Mouse (Mus musculus): ENCODE results near the gene Iah1.

Gene Iah1

DNA sequence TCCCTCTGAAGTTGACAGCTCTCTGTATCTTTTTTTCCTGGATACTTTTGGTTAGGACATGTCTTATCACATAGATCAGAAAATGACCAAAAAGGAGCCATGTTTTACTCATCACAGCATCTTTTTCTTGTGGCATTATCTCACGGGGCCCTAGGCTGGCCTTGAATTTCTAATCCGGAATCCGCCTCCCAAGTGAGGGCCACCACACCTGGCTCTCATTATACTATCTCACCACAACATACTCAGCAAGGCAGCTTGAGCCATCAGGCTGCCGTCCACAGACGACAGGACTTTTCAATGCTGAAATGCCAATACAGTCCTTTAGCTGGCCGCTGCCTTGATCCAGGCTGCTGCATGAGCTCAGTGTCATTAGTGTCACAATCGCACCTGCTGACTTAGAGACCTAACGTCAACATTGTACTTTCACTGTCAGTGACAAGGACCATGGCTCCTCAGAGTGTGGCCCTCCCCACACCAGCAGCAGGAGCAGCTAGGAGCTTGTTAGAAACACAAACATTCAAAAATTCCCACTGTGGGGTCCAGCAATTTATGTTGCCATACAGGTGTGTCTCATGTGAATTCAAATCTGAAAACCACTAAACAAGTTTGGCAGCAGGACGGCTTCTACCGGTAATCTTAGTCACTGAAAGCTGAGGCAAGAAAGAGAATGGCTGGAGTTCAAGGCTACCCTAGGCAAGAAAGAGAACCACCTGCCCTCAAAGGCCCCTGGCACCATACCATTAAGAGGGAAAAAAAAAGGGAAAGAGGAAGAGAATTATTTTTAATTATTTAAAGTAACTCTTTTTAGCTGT is 48.6 kb downstream of the Iah1 start:
- DNase-seq (ENCODE audit: extremely low spot score, low read depth, low spot score): no peak

DNA sequence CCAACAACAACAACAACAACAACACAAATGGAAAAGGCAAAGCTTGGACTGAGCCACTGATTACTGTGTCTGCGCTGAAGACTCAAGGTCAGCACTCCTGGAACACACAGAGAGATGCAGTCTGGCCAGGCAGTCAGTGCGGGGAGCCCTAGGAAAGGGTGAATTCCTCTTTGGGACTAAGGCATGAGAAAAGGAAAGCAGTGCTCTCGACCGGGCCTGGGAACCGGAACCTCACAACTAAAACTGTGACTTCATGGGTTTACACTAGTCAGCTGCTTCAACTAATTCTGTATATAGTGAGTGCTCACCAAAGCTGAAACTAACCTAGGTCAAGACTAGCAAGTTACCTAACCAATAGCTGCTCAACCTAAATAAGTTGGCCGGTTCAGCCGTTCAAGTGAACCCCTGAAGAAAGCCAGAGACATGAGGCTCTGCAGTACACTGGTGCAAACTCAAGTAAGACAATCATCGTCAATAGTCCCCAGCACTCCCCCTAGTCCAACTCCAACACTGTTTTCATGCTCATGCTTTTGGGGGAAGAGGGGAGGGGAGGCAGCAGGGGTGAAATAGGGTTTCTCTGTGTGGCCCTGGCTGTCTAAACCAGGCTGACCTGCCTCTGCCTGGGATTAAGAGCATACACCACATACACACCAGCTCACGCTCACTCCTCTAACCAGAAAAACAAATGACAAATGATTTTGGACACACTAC is 52.3 kb downstream of the Iah1 start:
- no peak for DNase-seq (ENCODE audit: extremely low spot score, low read depth, low spot score)

DNA sequence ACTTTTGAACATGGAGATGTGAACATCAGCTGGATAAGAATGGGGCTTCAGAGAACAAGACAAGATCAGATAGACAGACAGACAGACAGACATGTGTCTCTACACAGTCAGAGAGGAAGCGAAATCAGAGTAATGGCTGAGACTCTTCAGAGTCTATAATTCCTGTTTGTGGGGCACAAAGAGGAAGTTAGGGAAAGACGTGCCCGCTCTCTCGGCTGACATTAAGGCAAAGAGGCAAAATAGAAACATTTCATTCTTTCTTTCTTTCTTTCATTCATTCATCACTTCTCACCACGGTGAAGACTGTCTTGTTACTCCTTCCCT is 52.9 kb downstream of the Iah1 start:
- DNase-seq (ENCODE audit: extremely low spot score, low read depth, low spot score): no peak

DNA sequence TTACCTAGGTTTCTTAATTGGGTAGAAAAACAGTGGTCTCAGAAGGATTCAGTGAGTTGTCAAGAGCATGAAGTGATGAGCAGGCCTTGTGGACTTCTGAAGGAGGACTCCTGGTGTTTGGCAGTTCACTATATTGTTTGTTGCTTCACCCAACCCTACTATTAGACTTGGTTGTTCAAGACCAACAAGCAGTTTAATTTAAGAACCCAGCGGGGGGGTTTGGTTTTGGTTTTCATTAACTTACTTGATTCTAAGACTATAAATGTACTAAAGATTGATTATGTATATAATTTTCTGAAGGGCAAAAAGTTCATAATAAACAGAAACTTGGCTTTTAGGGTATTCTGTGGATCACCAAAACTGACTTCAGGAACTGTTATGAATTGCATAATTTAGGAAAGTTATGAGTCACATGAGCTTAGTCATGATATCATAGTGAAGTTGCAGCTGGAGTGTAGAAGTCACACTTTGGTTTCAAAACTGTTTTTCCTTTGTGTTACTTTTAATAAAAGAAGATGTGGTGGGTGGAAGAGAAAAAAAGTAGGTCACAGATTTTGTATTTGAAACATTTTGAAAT is 53.9 kb downstream of the Iah1 start:
- no peak for DNase-seq (ENCODE audit: extremely low spot score, low read depth, low spot score)

DNA sequence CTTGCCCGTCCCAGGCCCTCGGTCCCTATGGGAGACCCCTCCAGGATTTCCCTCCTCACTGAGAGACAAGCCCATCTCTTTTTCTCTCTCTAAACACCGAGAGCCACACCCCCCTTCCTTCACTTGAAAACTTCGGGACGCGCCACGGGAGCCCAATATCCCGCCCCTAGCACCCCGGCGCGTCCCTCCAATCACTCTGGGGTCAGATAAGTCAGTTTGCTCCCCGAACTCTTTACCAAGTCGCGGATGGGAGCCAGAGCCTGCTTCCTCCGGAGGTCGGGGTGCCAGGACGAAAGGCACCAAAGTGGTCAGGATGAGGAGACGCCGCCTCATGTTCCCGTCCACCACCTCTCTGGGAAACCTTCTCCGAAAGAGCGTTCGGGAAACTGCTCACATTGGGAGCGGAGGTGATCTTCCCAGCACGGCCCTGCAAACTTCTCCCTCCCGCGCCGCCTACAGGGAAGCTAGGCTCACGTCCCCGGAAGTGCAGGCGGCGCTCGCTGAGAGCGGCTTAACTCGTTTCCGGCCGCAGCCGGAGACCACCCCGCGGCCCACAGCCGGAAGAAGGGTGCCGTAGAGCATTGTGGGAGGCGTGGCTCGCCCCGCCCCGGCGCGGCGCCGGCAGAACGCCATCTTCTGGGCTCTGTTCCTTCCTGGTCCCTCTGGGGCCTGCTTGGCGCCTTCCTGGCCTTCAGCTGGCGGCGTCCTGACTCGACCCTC is 57.1 kb downstream of the Iah1 start, which contains the start of gene Adam17:
Gene Adam17, minus strand, starts transcription at position 533 of the 720 bp plus-strand sequence.
- DNase-seq (ENCODE audit: extremely low spot score, low read depth, low spot score): peak; percentile 67
